Mouse (Mus musculus) heart, postnatal 0 days (tissue): Measurements from ENCODE around the gene Clasrp. TPM values are rescaled to one million over a fixed set of nuclear protein-coding genes. Genes with fewer than 3 reads are reported as not detected.

Source experiments
- ATAC-seq: fragments of 200-750 bp; cut with Nextera tagmentation; 2 replicates; pipeline ENCODE4 v1.8.0; 2017; ENCODE audit warnings: low read depth, moderate number of reproducible peaks, moderate library complexity; ENCODE audit not compliant: insufficient read depth
- DNase-seq: peaks from one replicate; pipeline ENCODE4 v3.0.0-alpha.2; 2016; ENCODE audit warnings: low spot score
- H3K27ac ChIP-seq: fragments of 300-500 bp; sonication (generic); 2 replicates; pipeline ENCODE4 v1.5.1; 2014; ENCODE audit warnings: low read depth, mild to moderate bottlenecking
- H3K27me3 ChIP-seq: fragments of 300-500 bp; sonication (generic); 2 replicates; pipeline ENCODE4 v1.6.1; 2014; ENCODE audit warnings: low read length, mixed read lengths; ENCODE audit not compliant: control insufficient read depth, insufficient read depth
- H3K36me3 ChIP-seq: fragments of 300-500 bp; sonication (generic); replicated peaks from 2 replicates; pipeline ENCODE4 v1.6.1; 2014; ENCODE audit warnings: low read length, mixed read lengths; ENCODE audit not compliant: control insufficient read depth, insufficient read depth
- H3K4me1 ChIP-seq: fragments of 300-500 bp; sonication (generic); 2 replicates; pipeline ENCODE4 v1.6.1; 2014; ENCODE audit warnings: antibody characterized with exemption; ENCODE audit not compliant: control insufficient read depth, insufficient read depth
- H3K4me2 ChIP-seq: fragments of 300-500 bp; sonication (generic); 2 replicates; pipeline ENCODE4 v1.6.1; 2014; ENCODE audit warnings: low read depth, mild to moderate bottlenecking, low read length, moderate library complexity
- H3K4me3 ChIP-seq: fragments of 300-500 bp; sonication (generic); 2 replicates; pipeline ENCODE4 v1.5.1; 2014; ENCODE audit warnings: low read depth, low read length
- H3K9ac ChIP-seq: fragments of 300-500 bp; sonication (generic); replicated peaks from 2 replicates; pipeline ENCODE4 v1.6.1; 2014; ENCODE audit warnings: low read depth, low read length, mixed read lengths
- H3K9me3 ChIP-seq: fragments of 300-500 bp; sonication (generic); replicated peaks from 2 replicates; pipeline ENCODE4 v1.6.1; 2016; ENCODE audit warnings: low read length; ENCODE audit not compliant: control insufficient read depth
- CTCF ChIP-seq: IDR thresholded peaks from 2 replicates; pipeline ENCODE4 v1.5.1; 2016; ENCODE audit warnings: antibody characterized with exemption, control low read depth, low read depth
- EP300 ChIP-seq: IDR thresholded peaks from 2 replicates; pipeline ENCODE4 v1.6.1; 2016; ENCODE audit warnings: antibody characterized with exemption, low read depth
- WGBS: fragments of 180-500 bp; shearing (Covaris S2); extraction: QIAGEN DNeasy Blood & Tissue Kit; methylation state at CpG from one replicate; pipeline ENCODE4 v1.1.7; 2014; 5-methylcytosine and 5-hydroxymethylcytosine counted together
- polyA plus RNA-seq: library from polyadenylated mRNA; unstranded; fragments of >200 nt; fragmentation: Nextera tagmentation; extraction: Ambion mirVana; gene quantifications from 2 replicates; pipeline ENCODE4 v1.2.1, GENCODE M21; 2015
- total RNA-seq: library from RNA; depleted of rRNA; stranded (reverse); fragments of >200 nt; gene quantifications from 2 replicates; pipeline ENCODE4 v1.2.3, GENCODE M21; 2014; ENCODE audit warnings: low replicate concordance

Gene Clasrp
- total and polyA plus RNA-seq, 2 experiments from 2014 or later = 17.5 to 75.2 TPM

DNA sequence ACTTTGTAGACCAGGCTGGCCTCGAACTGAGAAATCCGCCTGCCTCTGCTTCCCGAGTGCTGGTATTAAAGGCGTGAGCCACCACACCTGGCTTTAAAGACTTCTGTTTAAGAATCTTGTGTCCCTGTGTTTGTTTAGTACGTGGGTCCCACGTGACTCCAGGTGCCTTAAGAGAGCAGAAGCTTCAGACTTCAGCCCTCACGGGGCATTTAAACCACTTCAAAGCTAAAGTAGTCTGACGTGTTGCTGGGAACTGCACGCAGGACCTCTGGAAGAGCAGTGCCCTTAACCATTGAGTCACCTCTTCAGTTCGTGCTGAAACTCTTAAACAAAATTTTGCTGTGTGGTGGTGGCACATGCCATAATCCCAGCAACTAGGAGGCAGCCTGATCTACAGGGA lies 54.9 kb downstream of the Clasrp start:
- H3K4me3 ChIP-seq = no peak overlapping the region
- H3K9me3 ChIP-seq = no peaks in the 10 kb centered on the region
- no peak for ATAC-seq
- 0 out of 2 replicates have a peak, but pooled peaks cover 8% of the 10 kb centered on the region for H3K36me3 ChIP-seq
- no peak overlapping the region for H3K9ac ChIP-seq
- H3K4me2 ChIP-seq = no peak overlapping the region
- H3K4me1 ChIP-seq = peaks cover 6% of the 10 kb centered on the region
- H3K27me3 ChIP-seq = no peaks in the 10 kb centered on the region
- WGBS = 79% methylated on average over 10 of the region's 10 CpGs
- TF ChIP-seq CTCF (no peak), EP300 (no peak)
- no peak overlapping the region for H3K27ac ChIP-seq
- DNase-seq = no peak

GRCm38 (mm10) chr7:19547344-19547969 lies 56.8 kb downstream of the Clasrp start:
- no peak for ATAC-seq
- Histone ChIP-seq H3K9ac (no peak overlapping the region), H3K27ac (no peak overlapping the region), H3K9me3 (no peaks in the 10 kb centered on the region), H3K4me1 (peaks cover 17% of the 10 kb centered on the region), H3K27me3 (no peaks in the 10 kb centered on the region), H3K4me2 (no peak overlapping the region), H3K4me3 (no peak overlapping the region), H3K36me3 (no peaks in the 10 kb centered on the region)
- no peak for DNase-seq
- TF ChIP-seq EP300 (no peak), CTCF (no peak)
- 79% methylated on average over 2 of the region's 2 CpGs for WGBS

- DNase-seq (peak; percentile 36), ATAC-seq (peak; percentile 48; the same call in 1 of the 2 replicates)
- no peaks in the 10 kb centered on the region for H3K9me3 ChIP-seq
- no peaks in the 10 kb centered on the region for H3K36me3 ChIP-seq
- no peak overlapping the region for H3K4me3 ChIP-seq
- no peak overlapping the region for H3K4me2 ChIP-seq
- no peak overlapping the region for H3K9ac ChIP-seq
- 18% methylated on average over 3 of the region's 3 CpGs for WGBS
- no peak for TF ChIP-seq EP300
- TF ChIP-seq CTCF = no peak
- no peaks in the 10 kb centered on the region for H3K27me3 ChIP-seq
- no peak overlapping the region for H3K27ac ChIP-seq
- H3K4me1 ChIP-seq = peaks cover 32% of the 10 kb centered on the region
Measured at GRCm38 (mm10) chr7:19546007-19546406, 58.3 kb downstream of the Clasrp start.

DNA sequence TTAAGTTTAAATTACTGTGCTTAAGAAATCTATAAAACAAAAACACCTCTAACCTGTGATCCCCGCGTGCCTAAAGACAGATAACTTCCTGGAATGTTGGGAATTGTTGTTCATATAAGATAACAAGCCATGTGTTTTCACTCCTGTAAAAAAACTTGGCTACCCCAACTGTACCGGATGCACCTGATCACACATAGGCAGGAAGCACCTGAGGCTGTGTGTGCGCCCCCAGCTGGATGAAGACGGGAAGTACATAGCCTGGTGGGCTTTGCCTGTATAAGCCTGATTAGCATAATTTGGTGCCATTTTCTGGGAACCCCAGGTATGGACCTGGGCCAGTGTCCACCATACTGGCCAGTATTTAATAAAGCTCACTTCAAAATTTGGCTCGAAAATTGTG lies 60.7 kb downstream of the Clasrp start:
- H3K4me3 ChIP-seq = no peak overlapping the region
- DNase-seq = no peak
- no peak for ATAC-seq
- no peaks in the 10 kb centered on the region for H3K27me3 ChIP-seq
- WGBS = 38% methylated on average over 6 of the region's 6 CpGs
- no peak overlapping the region for H3K27ac ChIP-seq
- TF ChIP-seq EP300 = peak; percentile 54; the same call in 1 of the 2 replicates
- peak; percentile 52 for TF ChIP-seq CTCF
- H3K4me1 ChIP-seq = peaks cover 37% of the 10 kb centered on the region
- H3K9me3 ChIP-seq = no peaks in the 10 kb centered on the region
- H3K9ac ChIP-seq = no peak overlapping the region
- H3K4me2 ChIP-seq = no peak overlapping the region
- H3K36me3 ChIP-seq = no peaks in the 10 kb centered on the region

DNA sequence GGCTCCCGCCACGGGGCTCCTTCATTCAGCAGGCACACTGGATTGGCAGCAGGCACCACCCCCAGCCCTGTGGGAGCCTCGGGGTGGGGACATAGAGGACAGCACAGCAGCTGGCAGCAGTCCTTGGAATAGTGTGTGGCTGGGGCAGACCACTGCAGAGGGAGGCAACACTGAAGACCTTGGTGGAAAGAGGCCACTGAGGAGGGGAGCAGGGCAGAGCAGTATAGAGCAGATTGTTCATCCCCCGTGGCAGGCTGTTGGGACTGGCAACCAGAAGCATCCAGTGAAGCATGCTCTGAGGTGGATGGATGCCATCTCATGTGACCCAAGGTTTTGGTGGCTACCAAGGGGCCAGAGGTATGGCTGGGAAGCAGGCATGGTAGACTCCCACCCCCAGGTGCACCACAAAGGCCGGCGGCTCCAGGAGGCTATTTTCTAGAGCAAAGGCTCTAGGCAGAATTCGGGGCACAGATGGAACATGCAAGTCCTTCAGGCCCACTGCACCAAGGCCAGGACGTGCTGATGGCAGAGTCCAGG lies 62.1 kb downstream of the Clasrp start:
- DNase-seq = peak; percentile 47
- WGBS = 52% methylated on average over 8 of the region's 8 CpGs
- Histone ChIP-seq H3K9me3 (no peaks in the 10 kb centered on the region), H3K4me2 (no peak overlapping the region), H3K27ac (peak overlapping the region; percentile 59), H3K9ac (no peak overlapping the region), H3K4me3 (no peak overlapping the region), H3K27me3 (no peaks in the 10 kb centered on the region), H3K36me3 (no peaks in the 10 kb centered on the region), H3K4me1 (peaks cover 37% of the 10 kb centered on the region)
- peak; percentile 79 for ATAC-seq
- no peak for TF ChIP-seq CTCF
- TF ChIP-seq EP300 = no peak

- Histone ChIP-seq H3K36me3 (no peaks in the 10 kb centered on the region), H3K27me3 (no peaks in the 10 kb centered on the region), H3K4me3 (no peak overlapping the region), H3K27ac (peak overlapping the region; percentile 59; the same call in 1 of the 2 replicates), H3K9me3 (no peaks in the 10 kb centered on the region), H3K4me2 (no peak overlapping the region), H3K4me1 (peaks cover 37% of the 10 kb centered on the region), H3K9ac (no peak overlapping the region)
- TF ChIP-seq CTCF (no peak), EP300 (no peak)
- 68% methylated on average over 7 of the region's 7 CpGs for WGBS
- ATAC-seq = no peak; the same call in 1 of the 2 replicates
- no peak for DNase-seq
Measured at GRCm38 (mm10) chr7:19541681-19542154, 62.6 kb downstream of the Clasrp start.
